Mouse (Mus musculus): ENCODE results near the gene Ccdc146. TPM values are rescaled to one million over a fixed set of nuclear protein-coding genes. Genes with fewer than 3 reads are reported as not detected.

The Ccdc146 gene
- polyA plus RNA-seq, 1 experiment from 2014 or later = 3.6 TPM

GRCm38 (mm10) chr5:21426666-21427065 lies 2.2 kb upstream of the Ccdc146 start:
- no peak overlapping the region for H3K4me2 ChIP-seq (ENCODE audit: low read depth, low read length)
- no peak overlapping the region for H3K4me3 ChIP-seq (ENCODE audit: low read length)
- H3K9ac ChIP-seq (ENCODE audit: low read length) = no peak overlapping the region
- 88% methylated on average over 6 of the region's 6 CpGs for WGBS
- H3K36me3 ChIP-seq (ENCODE audit: control insufficient read depth, insufficient read depth, low read length) = no peaks in the 10 kb centered on the region
- H3K4me1 ChIP-seq (replicated peaks; ENCODE audit: control insufficient read depth, insufficient read depth, low read length) = peaks cover 13% of the 10 kb centered on the region
- no peaks in the 10 kb centered on the region for H3K9me3 ChIP-seq (ENCODE audit: control insufficient read depth, low read length)
- no peaks in the 10 kb centered on the region for H3K27me3 ChIP-seq (ENCODE audit: control insufficient read depth, insufficient read depth, low read depth, low read length)
- ATAC-seq (ENCODE audit: low read depth) = no peak
- no peak overlapping the region for H3K27ac ChIP-seq (ENCODE audit: low read length)

- H3K9ac ChIP-seq (ENCODE audit: low read length) = no peak overlapping the region
- H3K27me3 ChIP-seq (ENCODE audit: control insufficient read depth, insufficient read depth, low read depth, low read length) = no peaks in the 10 kb centered on the region
- H3K9me3 ChIP-seq (ENCODE audit: control insufficient read depth, low read length) = no peaks in the 10 kb centered on the region
- H3K4me2 ChIP-seq (ENCODE audit: low read depth, low read length) = no peak overlapping the region
- no peaks in the 10 kb centered on the region for H3K36me3 ChIP-seq (ENCODE audit: control insufficient read depth, insufficient read depth, low read length)
- peaks cover 3% of the 10 kb centered on the region for H3K4me1 ChIP-seq (replicated peaks; ENCODE audit: control insufficient read depth, insufficient read depth, low read length)
- ATAC-seq (ENCODE audit: low read depth) = no peak
- H3K4me3 ChIP-seq (ENCODE audit: low read length) = no peak overlapping the region
- no peak overlapping the region for H3K27ac ChIP-seq (ENCODE audit: low read length)
- 9% methylated on average over 1 of the region's 1 CpGs for WGBS
Observed at GRCm38 (mm10) chr5:21420609-21421008, 3.9 kb downstream of the Ccdc146 start.

GRCm38 (mm10) chr5:21418613-21419012 lies 5.9 kb downstream of the Ccdc146 start:
- no peaks in the 10 kb centered on the region for H3K9me3 ChIP-seq (ENCODE audit: control insufficient read depth, low read length)
- no peak overlapping the region for H3K4me3 ChIP-seq (ENCODE audit: low read length)
- no peaks in the 10 kb centered on the region for H3K27me3 ChIP-seq (ENCODE audit: control insufficient read depth, insufficient read depth, low read depth, low read length)
- no peak overlapping the region for H3K9ac ChIP-seq (ENCODE audit: low read length)
- H3K27ac ChIP-seq (ENCODE audit: low read length) = no peak overlapping the region
- no peak overlapping the region for H3K4me2 ChIP-seq (ENCODE audit: low read depth, low read length)
- H3K4me1 ChIP-seq (replicated peaks; ENCODE audit: control insufficient read depth, insufficient read depth, low read length) = no peaks in the 10 kb centered on the region
- WGBS = 52% methylated on average over 4 of the region's 4 CpGs
- no peak for ATAC-seq (ENCODE audit: low read depth)
- H3K36me3 ChIP-seq (ENCODE audit: control insufficient read depth, insufficient read depth, low read length) = no peaks in the 10 kb centered on the region

- ATAC-seq (ENCODE audit: low read depth) = no peak
- no peaks in the 10 kb centered on the region for H3K36me3 ChIP-seq (ENCODE audit: control insufficient read depth, insufficient read depth, low read length)
- 67% methylated on average over 1 of the region's 1 CpGs for WGBS
- no peak overlapping the region for H3K4me3 ChIP-seq (ENCODE audit: low read length)
- H3K9me3 ChIP-seq (ENCODE audit: control insufficient read depth, low read length) = no peaks in the 10 kb centered on the region
- no peaks in the 10 kb centered on the region for H3K4me1 ChIP-seq (replicated peaks; ENCODE audit: control insufficient read depth, insufficient read depth, low read length)
- H3K27ac ChIP-seq (ENCODE audit: low read length) = no peak overlapping the region
- H3K9ac ChIP-seq (ENCODE audit: low read length) = no peak overlapping the region
- no peaks in the 10 kb centered on the region for H3K27me3 ChIP-seq (ENCODE audit: control insufficient read depth, insufficient read depth, low read depth, low read length)
- no peak overlapping the region for H3K4me2 ChIP-seq (ENCODE audit: low read depth, low read length)
Observed at GRCm38 (mm10) chr5:21414116-21414820, 10.2 kb downstream of the Ccdc146 start.

GRCm38 (mm10) chr5:21413322-21413721 lies 11.2 kb downstream of the Ccdc146 start:
- Histone ChIP-seq H3K4me3 (ENCODE audit: low read length) (no peak overlapping the region), H3K9me3 (ENCODE audit: control insufficient read depth, low read length) (no peaks in the 10 kb centered on the region), H3K27me3 (ENCODE audit: control insufficient read depth, insufficient read depth, low read depth, low read length) (no peaks in the 10 kb centered on the region), H3K27ac (ENCODE audit: low read length) (no peak overlapping the region), H3K36me3 (ENCODE audit: control insufficient read depth, insufficient read depth, low read length) (no peaks in the 10 kb centered on the region), H3K4me1 (replicated peaks; ENCODE audit: control insufficient read depth, insufficient read depth, low read length) (no peaks in the 10 kb centered on the region), H3K9ac (ENCODE audit: low read length) (no peak overlapping the region), H3K4me2 (ENCODE audit: low read depth, low read length) (no peak overlapping the region)
- ATAC-seq (ENCODE audit: low read depth) = no peak
- 83% methylated on average over 3 of the region's 3 CpGs for WGBS

- Histone ChIP-seq H3K4me2 (ENCODE audit: low read depth, low read length) (no peak overlapping the region), H3K27ac (ENCODE audit: low read length) (no peak overlapping the region), H3K4me3 (ENCODE audit: low read length) (no peak overlapping the region), H3K4me1 (replicated peaks; ENCODE audit: control insufficient read depth, insufficient read depth, low read length) (no peaks in the 10 kb centered on the region), H3K9me3 (ENCODE audit: control insufficient read depth, low read length) (no peaks in the 10 kb centered on the region), H3K36me3 (ENCODE audit: control insufficient read depth, insufficient read depth, low read length) (no peaks in the 10 kb centered on the region), H3K27me3 (ENCODE audit: control insufficient read depth, insufficient read depth, low read depth, low read length) (no peaks in the 10 kb centered on the region), H3K9ac (ENCODE audit: low read length) (no peak overlapping the region)
- WGBS = 54% methylated on average over 5 of the region's 5 CpGs
- ATAC-seq (ENCODE audit: low read depth) = no peak
Observed at GRCm38 (mm10) chr5:21412056-21412455, 12.4 kb downstream of the Ccdc146 start.

GRCm38 (mm10) chr5:21411261-21411666 lies 13.2 kb downstream of the Ccdc146 start:
- H3K27ac ChIP-seq (ENCODE audit: low read length) = no peak overlapping the region
- WGBS = 65% methylated on average over 5 of the region's 5 CpGs
- ATAC-seq (ENCODE audit: low read depth) = no peak
- H3K4me3 ChIP-seq (ENCODE audit: low read length) = no peak overlapping the region
- H3K4me1 ChIP-seq (replicated peaks; ENCODE audit: control insufficient read depth, insufficient read depth, low read length) = no peaks in the 10 kb centered on the region
- H3K27me3 ChIP-seq (ENCODE audit: control insufficient read depth, insufficient read depth, low read depth, low read length) = no peaks in the 10 kb centered on the region
- H3K9ac ChIP-seq (ENCODE audit: low read length) = no peak overlapping the region
- H3K4me2 ChIP-seq (ENCODE audit: low read depth, low read length) = no peak overlapping the region
- H3K36me3 ChIP-seq (ENCODE audit: control insufficient read depth, insufficient read depth, low read length) = no peaks in the 10 kb centered on the region
- H3K9me3 ChIP-seq (ENCODE audit: control insufficient read depth, low read length) = no peaks in the 10 kb centered on the region

- Histone ChIP-seq H3K4me3 (ENCODE audit: low read length) (no peak overlapping the region), H3K27me3 (ENCODE audit: control insufficient read depth, insufficient read depth, low read depth, low read length) (no peaks in the 10 kb centered on the region), H3K9ac (ENCODE audit: low read length) (no peak overlapping the region), H3K4me2 (ENCODE audit: low read depth, low read length) (no peak overlapping the region), H3K27ac (ENCODE audit: low read length) (no peak overlapping the region), H3K4me1 (replicated peaks; ENCODE audit: control insufficient read depth, insufficient read depth, low read length) (peaks cover 12% of the 10 kb centered on the region; the same call in 1 of the 2 replicates), H3K9me3 (ENCODE audit: control insufficient read depth, low read length) (no peaks in the 10 kb centered on the region), H3K36me3 (ENCODE audit: control insufficient read depth, insufficient read depth, low read length) (no peaks in the 10 kb centered on the region)
- 9% methylated on average over 7 of the region's 7 CpGs for WGBS
- ATAC-seq (ENCODE audit: low read depth) = peak; percentile 85
Observed at GRCm38 (mm10) chr5:21395205-21395840, 29.2 kb downstream of the Ccdc146 start.

- no peak overlapping the region for H3K9ac ChIP-seq (ENCODE audit: low read length)
- H3K27ac ChIP-seq (ENCODE audit: low read length) = no peak overlapping the region
- H3K4me2 ChIP-seq (ENCODE audit: low read depth, low read length) = no peak overlapping the region
- no peaks in the 10 kb centered on the region for H3K9me3 ChIP-seq (ENCODE audit: control insufficient read depth, low read length)
- 77% methylated on average over 2 of the region's 2 CpGs for WGBS
- no peaks in the 10 kb centered on the region for H3K27me3 ChIP-seq (ENCODE audit: control insufficient read depth, insufficient read depth, low read depth, low read length)
- no peak for ATAC-seq (ENCODE audit: low read depth)
- no peak overlapping the region for H3K4me3 ChIP-seq (ENCODE audit: low read length)
- no peaks in the 10 kb centered on the region for H3K36me3 ChIP-seq (ENCODE audit: control insufficient read depth, insufficient read depth, low read length)
- peaks cover 12% of the 10 kb centered on the region; the same call in 1 of the 2 replicates for H3K4me1 ChIP-seq (replicated peaks; ENCODE audit: control insufficient read depth, insufficient read depth, low read length)
Observed at GRCm38 (mm10) chr5:21394562-21394961, 29.9 kb downstream of the Ccdc146 start.
